Mouse (Mus musculus): Measurements from ENCODE around the gene Dnmt1. TPM values are rescaled to one million over a fixed set of nuclear protein-coding genes. Genes with fewer than 3 reads are reported as not detected.

Gene Dnmt1
- total RNA-seq, 4 experiments from 2014 or later: 32.9 to 38.4 (median 35.2) TPM

- peak in 1 of 2 experiments; percentile 2 for DNase-seq (ENCODE audit: low spot score in 2 of 2)
Measured at GRCm38 (mm10) chr9:20887191-20887590, 72.5 kb downstream of the Dnmt1 start.

- DNase-seq (ENCODE audit: low spot score in 2 of 2): peak in 1 of 2 experiments; percentile 4
Measured at GRCm38 (mm10) chr9:20886563-20886962, 73.1 kb downstream of the Dnmt1 start.

GRCm38 (mm10) chr9:20879097-20879792 lies 80.4 kb downstream of the Dnmt1 start, which contains the start of gene Angptl6:
Gene Angptl6 (minus strand): TSS chr9:20879727.
- no peak for DNase-seq (ENCODE audit: low spot score in 2 of 2)

GRCm38 (mm10) chr9:20878710-20879065 lies 81.0 kb downstream of the Dnmt1 start:
- DNase-seq (ENCODE audit: low spot score in 2 of 2): no peak

GRCm38 (mm10) chr9:20878041-20878709 lies 81.5 kb downstream of the Dnmt1 start:
- DNase-seq (ENCODE audit: low spot score in 2 of 2): peak; percentile 99

- DNase-seq (ENCODE audit: low spot score in 2 of 2): no peak
Measured at GRCm38 (mm10) chr9:20877118-20878040, 82.3 kb downstream of the Dnmt1 start.

GRCm38 (mm10) chr9:20876318-20877117 lies 83.2 kb downstream of the Dnmt1 start:
- no peak for DNase-seq (ENCODE audit: low spot score in 2 of 2)

- DNase-seq (ENCODE audit: low spot score in 2 of 2): no peak
Measured at GRCm38 (mm10) chr9:20875021-20875790, 84.5 kb downstream of the Dnmt1 start.

GRCm38 (mm10) chr9:20873521-20873920 lies 86.2 kb downstream of the Dnmt1 start:
- DNase-seq (ENCODE audit: low spot score in 2 of 2): no peak

- DNase-seq (ENCODE audit: low spot score in 2 of 2): no peak
Measured at GRCm38 (mm10) chr9:20872991-20873390, 86.7 kb downstream of the Dnmt1 start.

GRCm38 (mm10) chr9:20870211-20871173 lies 89.2 kb downstream of the Dnmt1 start:
- DNase-seq (ENCODE audit: low spot score in 2 of 2): no peak

- DNase-seq (ENCODE audit: low spot score in 2 of 2): no peak
Measured at GRCm38 (mm10) chr9:20869246-20869645, 90.4 kb downstream of the Dnmt1 start.

- peak in 1 of 2 experiments; percentile 72 for DNase-seq (ENCODE audit: low spot score in 2 of 2)
Measured at GRCm38 (mm10) chr9:20868448-20869001, 91.2 kb downstream of the Dnmt1 start, which contains the start of gene A230050P20Rik. Gene A230050P20Rik (plus strand): TSS chr9:20868642.

GRCm38 (mm10) chr9:20866879-20867278 lies 92.8 kb downstream of the Dnmt1 start:
- DNase-seq (ENCODE audit: low spot score in 2 of 2): no peak

- DNase-seq (ENCODE audit: low spot score in 2 of 2): no peak
Measured at GRCm38 (mm10) chr9:20862225-20862624, 97.5 kb downstream of the Dnmt1 start.

- no peak for DNase-seq (ENCODE audit: low spot score in 2 of 2)
Measured at GRCm38 (mm10) chr9:20861821-20862220, 97.9 kb downstream of the Dnmt1 start.

- DNase-seq (ENCODE audit: low spot score in 2 of 2): no peak
Measured at GRCm38 (mm10) chr9:20859926-20860325, 99.8 kb downstream of the Dnmt1 start.

Measured in layer of hippocampus, adult 8-10 months (tissue).